Mouse (Mus musculus) lung, embryonic 15.5 days (tissue): Measurements from ENCODE around the gene Rbm8a2. TPM values are rescaled to one million over a fixed set of nuclear protein-coding genes. Genes with fewer than 3 reads are reported as not detected.
"Not testable (repeated sequence)": the region's sequence is repeated elsewhere in the genome, so short reads cannot be mapped to it uniquely, and the experiment has no call there.

Experiments used
- ATAC-seq: fragments of 200-750 bp; cut with Nextera tagmentation; 2 replicates; pipeline ENCODE4 v1.8.0; 2017; ENCODE audit warnings: moderate number of reproducible peaks, borderline replicate concordance; ENCODE audit not compliant: low FRiP score, low TSS enrichment; ENCODE audit errors: extremely low read depth
- H3K27ac ChIP-seq: fragments of 300-500 bp; sonication (generic); 2 replicates; pipeline ENCODE4 v1.5.1; 2015; ENCODE audit warnings: moderate library complexity, mild to moderate bottlenecking, inconsistent platforms
- H3K27me3 ChIP-seq: fragments of 300-500 bp; sonication (generic); 2 replicates; pipeline ENCODE4 v1.6.1; 2015; ENCODE audit warnings: inconsistent platforms
- H3K36me3 ChIP-seq: fragments of 300-500 bp; sonication (generic); 2 replicates; pipeline ENCODE4 v1.6.1; 2015; ENCODE audit warnings: inconsistent platforms
- H3K4me1 ChIP-seq: fragments of 300-500 bp; sonication (generic); 2 replicates; pipeline ENCODE4 v1.6.1; 2015; ENCODE audit warnings: inconsistent platforms
- H3K4me2 ChIP-seq: fragments of 300-500 bp; sonication (generic); 2 replicates; pipeline ENCODE4 v1.6.1; 2015; ENCODE audit warnings: inconsistent platforms, mild to moderate bottlenecking, moderate library complexity
- H3K4me3 ChIP-seq: fragments of 300-500 bp; sonication (generic); 2 replicates; pipeline ENCODE4 v1.5.1; 2015; ENCODE audit warnings: mild to moderate bottlenecking, inconsistent platforms
- H3K9ac ChIP-seq: fragments of 300-500 bp; sonication (generic); 2 replicates; pipeline ENCODE4 v1.6.1; 2015; ENCODE audit warnings: inconsistent platforms
- H3K9me3 ChIP-seq: fragments of 300-500 bp; sonication (generic); 2 replicates; pipeline ENCODE4 v1.6.1; 2016; ENCODE audit warnings: inconsistent platforms
- WGBS: fragments of 180-500 bp; shearing (Covaris S2); methylation state at CpG from one replicate; pipeline ENCODE4 v1.1.7; 2015; 5-methylcytosine and 5-hydroxymethylcytosine counted together
- polyA plus RNA-seq: library from polyadenylated mRNA; unstranded; fragments of >200 nt; fragmentation: Nextera tagmentation; extraction: Ambion mirVana; gene quantifications from 2 replicates; pipeline ENCODE4 v1.2.1, GENCODE M21; 2015

Rbm8a2 gene
- polyA plus RNA-seq = 0.49 and 0.72 TPM in 2 replicates

GRCm38 (mm10) chr1:175979014-175979413 lies at the start of gene Rbm8a2:
Gene Rbm8a2 (minus strand): TSS chr1:175979114.
- ATAC-seq = not testable (repeated sequence)

DNA sequence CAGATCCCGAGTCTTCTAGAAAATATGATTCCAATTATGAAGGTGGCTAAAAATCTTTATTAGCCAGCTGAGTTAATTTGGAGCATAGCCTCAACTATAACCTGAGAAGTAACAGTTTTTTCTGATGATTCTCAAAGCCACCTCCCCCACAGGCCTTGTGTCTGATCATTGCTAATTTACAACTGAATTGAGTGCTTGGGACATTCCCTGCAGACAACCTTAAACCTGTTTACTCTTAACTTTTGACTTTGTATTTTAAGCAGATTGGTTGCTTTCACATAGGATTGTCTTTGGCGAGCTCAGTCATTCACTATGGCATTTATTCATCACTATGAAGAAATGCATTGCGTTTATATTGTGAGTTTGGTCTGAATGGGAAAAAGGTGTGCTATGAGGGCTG lies 49.5 kb upstream of the Rbm8a2 start:
- Histone ChIP-seq H3K4me1 (no peaks in the 10 kb centered on the region), H3K27ac (no peak overlapping the region), H3K27me3 (no peaks in the 10 kb centered on the region), H3K9ac (no peak overlapping the region), H3K4me2 (no peak overlapping the region), H3K36me3 (no peaks in the 10 kb centered on the region), H3K9me3 (no peaks in the 10 kb centered on the region), H3K4me3 (no peak overlapping the region)
- ATAC-seq = no peak
- 70% methylated on average over 3 of the region's 3 CpGs for WGBS

More at GRCm38 (mm10) chr1:175979014-175979413, at the start of gene Rbm8a2:
- H3K9me3 ChIP-seq, H3K4me3 ChIP-seq, H3K4me1 ChIP-seq, H3K9ac ChIP-seq, H3K27ac ChIP-seq, H3K4me2 ChIP-seq, H3K27me3 ChIP-seq, H3K36me3 ChIP-seq: not testable (repeated sequence)
- WGBS = 87% methylated on average over 7 of the region's 7 CpGs

DNA sequence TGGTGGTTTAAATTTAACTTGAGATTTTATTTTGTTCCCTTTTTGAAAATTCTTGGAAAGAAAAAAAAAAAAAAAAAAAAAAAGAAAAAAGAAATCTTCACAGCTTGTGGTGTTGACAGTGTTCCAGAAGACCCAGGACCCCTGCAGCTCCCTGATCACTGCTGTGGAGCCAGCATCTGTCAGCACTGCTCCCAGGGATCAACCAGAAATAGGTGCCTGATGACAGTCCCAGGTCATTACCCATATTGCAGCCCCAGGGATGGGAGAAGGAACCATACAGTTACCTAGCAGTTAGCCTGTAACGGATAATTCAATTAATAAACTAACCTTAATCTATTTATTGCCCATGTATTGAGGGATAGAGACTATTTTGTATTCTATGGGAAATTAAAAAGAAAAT lies 45.6 kb upstream of the Rbm8a2 start:
- 56% methylated on average over 1 of the region's 1 CpGs for WGBS
- no peak for ATAC-seq
- no peaks in the 10 kb centered on the region for H3K4me1 ChIP-seq

DNA sequence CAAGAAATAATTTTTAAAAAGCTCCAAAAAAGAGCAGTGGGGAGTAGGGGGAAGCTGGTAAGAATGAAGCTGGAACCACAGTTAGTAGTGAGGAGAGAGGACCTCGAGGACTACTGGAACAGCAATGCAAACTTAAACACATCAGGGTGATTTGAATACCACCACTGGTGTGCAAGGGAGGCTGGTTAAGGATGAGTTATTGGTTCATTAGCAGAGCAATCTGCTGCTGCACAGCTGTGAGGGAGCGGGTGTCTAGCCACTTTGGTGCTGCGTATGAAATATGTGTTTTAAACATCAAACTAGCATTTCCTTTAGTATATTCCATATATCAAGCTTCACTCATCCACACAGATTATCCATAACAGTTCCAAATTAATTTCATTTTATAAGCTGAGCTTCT lies 39.6 kb upstream of the Rbm8a2 start:
- no peak overlapping the region for H3K27ac ChIP-seq
- no peak for ATAC-seq
- H3K4me3 ChIP-seq = no peak overlapping the region
- no peaks in the 10 kb centered on the region for H3K4me1 ChIP-seq
- H3K4me2 ChIP-seq = no peak overlapping the region
- H3K27me3 ChIP-seq = no peaks in the 10 kb centered on the region
- WGBS = 85% methylated on average over 3 of the region's 3 CpGs
- H3K9me3 ChIP-seq = no peaks in the 10 kb centered on the region
- H3K9ac ChIP-seq = no peak overlapping the region
- H3K36me3 ChIP-seq = no peaks in the 10 kb centered on the region

More for the DNA sequence above, 45.6 kb upstream of the Rbm8a2 start:
- Histone ChIP-seq H3K27me3 (no peaks in the 10 kb centered on the region), H3K4me2 (no peak overlapping the region), H3K36me3 (no peaks in the 10 kb centered on the region), H3K9ac (no peak overlapping the region), H3K27ac (no peak overlapping the region), H3K4me3 (no peak overlapping the region), H3K9me3 (no peaks in the 10 kb centered on the region)

GRCm38 (mm10) chr1:176016076-176016475 lies 37.2 kb upstream of the Rbm8a2 start:
- no peaks in the 10 kb centered on the region for H3K27me3 ChIP-seq
- no peak for ATAC-seq
- no peak overlapping the region for H3K4me2 ChIP-seq
- no peak overlapping the region for H3K4me3 ChIP-seq
- no peaks in the 10 kb centered on the region for H3K36me3 ChIP-seq
- H3K9ac ChIP-seq = no peak overlapping the region
- 55% methylated on average over 3 of the region's 3 CpGs for WGBS
- H3K9me3 ChIP-seq = no peaks in the 10 kb centered on the region
- H3K4me1 ChIP-seq = no peaks in the 10 kb centered on the region
- no peak overlapping the region for H3K27ac ChIP-seq

GRCm38 (mm10) chr1:176013497-176014268 lies 34.8 kb upstream of the Rbm8a2 start:
- no peaks in the 10 kb centered on the region for H3K9me3 ChIP-seq
- H3K27ac ChIP-seq = no peak overlapping the region
- no peaks in the 10 kb centered on the region for H3K4me1 ChIP-seq
- no peak for ATAC-seq
- H3K27me3 ChIP-seq = no peaks in the 10 kb centered on the region
- no peak overlapping the region for H3K4me3 ChIP-seq
- no peak overlapping the region for H3K9ac ChIP-seq
- WGBS = 30% methylated on average over 3 of the region's 3 CpGs
- H3K4me2 ChIP-seq = no peak overlapping the region
- no peaks in the 10 kb centered on the region for H3K36me3 ChIP-seq

DNA sequence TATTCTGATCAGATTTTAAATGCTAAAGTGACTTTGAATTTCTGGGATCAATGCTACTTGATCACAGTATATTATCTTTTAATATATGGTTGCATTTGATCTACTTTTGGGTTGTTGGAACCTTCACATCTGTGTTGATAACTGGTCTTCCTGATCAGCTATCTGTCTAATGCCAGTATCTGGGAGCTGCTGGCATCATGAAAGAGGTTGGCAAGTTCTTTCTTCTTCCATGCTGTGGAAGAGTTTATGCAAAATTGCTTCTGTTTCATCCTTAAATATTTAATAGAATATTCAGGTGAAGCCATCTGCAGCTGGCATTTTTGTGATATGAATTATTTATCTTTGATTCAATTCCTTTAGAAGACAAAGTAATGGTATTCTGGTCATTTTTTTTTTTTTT lies 32.6 kb upstream of the Rbm8a2 start:
- H3K4me3 ChIP-seq = no peak overlapping the region

DNA sequence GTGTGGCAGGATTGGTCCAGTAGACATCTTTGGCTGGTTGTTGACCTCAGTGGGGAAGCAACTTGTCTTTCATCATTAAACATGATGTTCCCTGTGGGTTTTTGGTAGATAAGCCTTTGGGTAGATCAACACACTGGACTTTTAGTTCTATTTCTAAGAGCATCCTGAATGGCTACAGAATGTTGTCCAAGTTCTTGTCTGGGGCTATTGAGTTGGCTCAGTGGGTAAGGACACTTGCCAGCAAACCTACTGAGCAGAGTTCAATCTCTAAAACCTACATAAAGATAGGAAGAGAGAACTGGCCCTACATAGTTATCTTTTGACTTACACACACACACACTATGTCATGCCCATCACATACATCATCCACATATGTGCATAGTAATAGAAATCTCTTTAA lies 32.2 kb upstream of the Rbm8a2 start:
- no peaks in the 10 kb centered on the region for H3K9me3 ChIP-seq
- ATAC-seq = no peak
- no peak overlapping the region for H3K4me3 ChIP-seq
- no peaks in the 10 kb centered on the region for H3K27me3 ChIP-seq
- no peak overlapping the region for H3K4me2 ChIP-seq
- H3K36me3 ChIP-seq = no peaks in the 10 kb centered on the region
- H3K4me1 ChIP-seq = no peaks in the 10 kb centered on the region
- H3K27ac ChIP-seq = no peak overlapping the region
- H3K9ac ChIP-seq = no peak overlapping the region

More for the DNA sequence above, 32.6 kb upstream of the Rbm8a2 start:
- no peak overlapping the region for H3K9ac ChIP-seq
- H3K4me1 ChIP-seq = no peaks in the 10 kb centered on the region
- no peak for ATAC-seq
- H3K36me3 ChIP-seq = no peaks in the 10 kb centered on the region
- H3K9me3 ChIP-seq = no peaks in the 10 kb centered on the region
- H3K27ac ChIP-seq = no peak overlapping the region
- no peak overlapping the region for H3K4me2 ChIP-seq
- H3K27me3 ChIP-seq = no peaks in the 10 kb centered on the region

- H3K4me2 ChIP-seq = no peak overlapping the region
- no peak overlapping the region for H3K9ac ChIP-seq
- no peaks in the 10 kb centered on the region for H3K4me1 ChIP-seq
- H3K27me3 ChIP-seq = no peaks in the 10 kb centered on the region
- no peak for ATAC-seq
- no peak overlapping the region for H3K4me3 ChIP-seq
- H3K36me3 ChIP-seq = no peaks in the 10 kb centered on the region
- no peak overlapping the region for H3K27ac ChIP-seq
- no peaks in the 10 kb centered on the region for H3K9me3 ChIP-seq
- 85% methylated on average over 2 of the region's 2 CpGs for WGBS
Measured at GRCm38 (mm10) chr1:176008411-176008810, 29.5 kb upstream of the Rbm8a2 start.

DNA sequence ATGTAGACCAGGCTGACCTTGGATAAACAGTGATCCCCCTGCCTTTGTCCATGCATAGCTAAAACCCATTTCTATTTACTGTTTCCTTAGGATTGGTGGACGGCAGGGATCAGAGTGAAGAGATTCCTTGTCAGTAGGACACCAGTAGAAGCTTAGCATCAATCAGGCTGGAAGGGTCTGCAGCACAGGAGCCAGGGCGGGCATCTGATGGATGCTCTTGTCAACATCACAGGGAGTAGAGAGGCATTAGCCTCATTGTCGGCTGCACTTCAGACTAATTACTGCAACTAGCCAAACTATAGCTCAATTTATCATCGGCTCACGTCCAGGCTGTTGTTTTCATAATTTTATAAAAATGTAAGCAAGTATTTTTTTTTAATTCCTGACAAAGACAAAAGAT lies 21.7 kb upstream of the Rbm8a2 start:
- ATAC-seq = no peak
- 43% methylated on average over 5 of the region's 5 CpGs for WGBS
- Histone ChIP-seq H3K4me2 (no peak overlapping the region), H3K36me3 (no peaks in the 10 kb centered on the region), H3K27ac (no peak overlapping the region), H3K4me1 (no peaks in the 10 kb centered on the region), H3K27me3 (no peaks in the 10 kb centered on the region), H3K4me3 (no peak overlapping the region), H3K9ac (no peak overlapping the region), H3K9me3 (no peaks in the 10 kb centered on the region)

- H3K36me3 ChIP-seq = no peaks in the 10 kb centered on the region
- H3K4me1 ChIP-seq = no peaks in the 10 kb centered on the region
- H3K27me3 ChIP-seq = no peaks in the 10 kb centered on the region
- no peak overlapping the region for H3K9ac ChIP-seq
- no peak overlapping the region for H3K27ac ChIP-seq
- no peak for ATAC-seq
- H3K9me3 ChIP-seq = no peaks in the 10 kb centered on the region
- WGBS = 72% methylated on average over 7 of the region's 7 CpGs
- no peak overlapping the region for H3K4me2 ChIP-seq
- H3K4me3 ChIP-seq = no peak overlapping the region
Measured at GRCm38 (mm10) chr1:175997076-175997651, 18.2 kb upstream of the Rbm8a2 start.

- H3K27me3 ChIP-seq = no peaks in the 10 kb centered on the region
- no peaks in the 10 kb centered on the region for H3K36me3 ChIP-seq
- H3K9ac ChIP-seq = no peak overlapping the region
- WGBS = 55% methylated on average over 4 of the region's 4 CpGs
- peak overlapping the region; percentile 64 for H3K27ac ChIP-seq
- peak; percentile 85 for ATAC-seq
- H3K4me1 ChIP-seq = no peaks in the 10 kb centered on the region
- H3K4me3 ChIP-seq = no peak overlapping the region
- no peak overlapping the region for H3K4me2 ChIP-seq
- no peaks in the 10 kb centered on the region for H3K9me3 ChIP-seq
Measured at GRCm38 (mm10) chr1:175988912-175989311, 10.0 kb upstream of the Rbm8a2 start.
